Mouse (Mus musculus): Measurements from ENCODE around the gene Tmprss6. TPM values are rescaled to one million over a fixed set of nuclear protein-coding genes. Genes with fewer than 3 reads are reported as not detected.

The Tmprss6 gene
- total and polyA plus RNA-seq, 2 experiments from 2014 or later: 0.42 to 0.44 TPM

DNA sequence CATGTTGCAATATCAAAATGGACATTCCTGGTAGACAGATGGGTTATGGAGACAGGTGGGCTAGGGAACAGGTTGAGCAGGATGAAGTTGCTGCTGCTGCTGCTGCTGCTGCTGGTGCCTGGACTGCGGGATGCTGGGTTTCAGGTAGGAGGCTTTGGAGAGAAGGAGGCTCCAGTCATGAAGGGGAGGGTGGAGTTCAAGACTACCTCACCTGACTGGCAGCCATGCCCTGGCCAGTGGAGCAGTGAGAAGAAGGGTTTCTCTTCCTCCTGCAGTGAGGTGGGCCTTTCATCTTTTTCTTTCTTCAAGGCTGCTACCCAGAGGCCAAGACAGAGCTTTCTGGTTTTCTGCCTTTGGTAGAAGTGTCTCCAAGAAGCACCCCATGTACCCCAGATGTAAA is 8.4 kb upstream of the Tmprss6 start:
- Histone ChIP-seq H3K27ac (no peak overlapping the region), H3K4me1 (ENCODE audit: insufficient read depth, low read length) (no peaks in the 10 kb centered on the region), H3K9me3 (ENCODE audit: low read length) (no peaks in the 10 kb centered on the region), H3K36me3 (ENCODE audit: insufficient read depth, low read length) (no peaks in the 10 kb centered on the region), H3K4me2 (ENCODE audit: low read depth, low read length) (no peak overlapping the region), H3K4me3 (ENCODE audit: low read length) (no peak overlapping the region), H3K9ac (replicated peaks; ENCODE audit: low read length) (no peak overlapping the region), H3K27me3 (ENCODE audit: insufficient read depth, low read length) (no peaks in the 10 kb centered on the region)
- DNase-seq (ENCODE audit: low spot score) (no peak), ATAC-seq (no peak)
- TF ChIP-seq CTCF (IDR thresholded peaks at IDR 0.05; ENCODE audit: low read depth): no peak
- 92% methylated on average over 1 of the region's 1 CpGs for WGBS

DNA sequence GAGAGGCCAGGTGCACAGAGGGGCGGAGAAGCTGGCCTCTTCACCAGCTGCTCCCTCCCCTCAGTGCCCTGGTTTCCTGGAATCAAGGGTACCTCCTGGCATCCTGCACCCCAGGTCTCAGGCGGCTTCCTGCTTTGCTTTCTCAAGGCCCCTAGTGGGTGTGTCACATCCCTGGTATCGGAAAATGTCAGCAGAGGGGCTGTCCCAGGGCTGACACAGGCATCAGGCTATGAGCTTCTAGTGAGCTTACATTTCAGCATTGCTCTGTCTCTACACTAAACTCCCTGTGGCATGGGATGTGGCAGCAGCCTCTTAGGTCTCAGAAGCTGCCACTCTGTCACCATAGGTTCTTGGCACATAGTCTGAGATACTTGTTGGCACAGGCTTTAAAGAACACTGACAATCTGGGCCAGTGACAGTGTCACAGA is 7.2 kb upstream of the Tmprss6 start:
- DNase-seq (ENCODE audit: low spot score) (peak; percentile 23), ATAC-seq (no peak)
- no peaks in the 10 kb centered on the region for H3K36me3 ChIP-seq (ENCODE audit: insufficient read depth, low read length)
- WGBS: 63% methylated on average over 3 of the region's 3 CpGs
- H3K9ac ChIP-seq (replicated peaks; ENCODE audit: low read length): no peak overlapping the region
- H3K27me3 ChIP-seq (ENCODE audit: insufficient read depth, low read length): no peaks in the 10 kb centered on the region
- H3K4me3 ChIP-seq (ENCODE audit: low read length): no peak overlapping the region
- no peak for TF ChIP-seq CTCF (IDR thresholded peaks at IDR 0.05; ENCODE audit: low read depth)
- no peak overlapping the region for H3K27ac ChIP-seq
- no peak overlapping the region for H3K4me2 ChIP-seq (ENCODE audit: low read depth, low read length)
- no peaks in the 10 kb centered on the region for H3K4me1 ChIP-seq (ENCODE audit: insufficient read depth, low read length)
- H3K9me3 ChIP-seq (ENCODE audit: low read length): no peaks in the 10 kb centered on the region

DNA sequence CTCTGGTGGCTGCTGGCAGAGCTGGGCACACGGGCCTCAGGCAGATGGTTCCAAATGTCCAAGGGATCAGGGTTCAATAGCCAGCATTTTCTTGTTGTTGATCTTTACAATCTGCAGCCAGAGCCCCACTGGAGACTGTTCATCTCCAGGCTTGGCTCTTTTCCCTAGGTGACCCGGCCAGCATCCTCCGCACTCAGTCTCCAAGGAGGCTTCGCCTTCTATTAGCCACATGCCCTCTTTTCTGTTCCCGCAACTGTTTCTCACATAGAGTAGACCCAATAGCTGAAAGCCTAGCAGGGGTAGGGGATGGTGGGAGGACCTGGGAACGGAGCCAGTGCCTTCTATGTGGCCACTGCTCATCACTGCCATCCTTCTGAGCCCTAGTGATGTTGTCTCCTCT is 5.0 kb upstream of the Tmprss6 start:
- no peak overlapping the region for H3K4me3 ChIP-seq (ENCODE audit: low read length)
- no peaks in the 10 kb centered on the region for H3K4me1 ChIP-seq (ENCODE audit: insufficient read depth, low read length)
- no peak overlapping the region for H3K27ac ChIP-seq
- H3K9me3 ChIP-seq (ENCODE audit: low read length): no peaks in the 10 kb centered on the region
- TF ChIP-seq CTCF (IDR thresholded peaks at IDR 0.05; ENCODE audit: low read depth): no peak
- H3K36me3 ChIP-seq (ENCODE audit: insufficient read depth, low read length): no peaks in the 10 kb centered on the region
- no peak overlapping the region for H3K9ac ChIP-seq (replicated peaks; ENCODE audit: low read length)
- H3K27me3 ChIP-seq (ENCODE audit: insufficient read depth, low read length): no peaks in the 10 kb centered on the region
- no peak overlapping the region for H3K4me2 ChIP-seq (ENCODE audit: low read depth, low read length)
- WGBS: 49% methylated on average over 6 of the region's 6 CpGs
- DNase-seq (ENCODE audit: low spot score): peak; percentile 14
- no peak for ATAC-seq

DNA sequence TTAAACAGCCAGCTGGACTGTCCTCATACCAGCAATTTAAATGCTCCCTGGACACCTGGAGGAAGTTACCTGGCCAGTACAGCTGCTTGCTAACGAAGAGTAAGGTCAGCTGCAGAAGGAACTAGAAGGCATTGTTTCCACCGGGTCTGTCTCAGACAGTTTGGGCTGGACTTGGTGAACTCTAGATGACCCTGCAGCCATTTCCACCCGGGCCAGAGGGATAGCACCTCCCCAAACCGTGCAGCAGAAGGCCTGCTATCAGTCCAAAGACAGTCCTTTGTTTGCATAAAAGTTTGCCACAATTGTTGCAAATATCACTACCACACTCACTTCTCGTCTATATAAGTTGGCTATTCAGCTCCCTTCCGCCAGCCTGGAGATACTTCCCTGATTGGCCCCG is 3.5 kb upstream of the Tmprss6 start:
- Histone ChIP-seq H3K4me1 (ENCODE audit: insufficient read depth, low read length) (no peaks in the 10 kb centered on the region), H3K9me3 (ENCODE audit: low read length) (no peaks in the 10 kb centered on the region), H3K4me2 (ENCODE audit: low read depth, low read length) (no peak overlapping the region), H3K36me3 (ENCODE audit: insufficient read depth, low read length) (no peaks in the 10 kb centered on the region), H3K27ac (no peak overlapping the region), H3K9ac (replicated peaks; ENCODE audit: low read length) (no peak overlapping the region), H3K4me3 (ENCODE audit: low read length) (no peak overlapping the region), H3K27me3 (ENCODE audit: insufficient read depth, low read length) (no peaks in the 10 kb centered on the region)
- DNase-seq (ENCODE audit: low spot score) (no peak), ATAC-seq (no peak)
- WGBS: 55% methylated on average over 7 of the region's 7 CpGs
- TF ChIP-seq CTCF (IDR thresholded peaks at IDR 0.05; ENCODE audit: low read depth): no peak

DNA sequence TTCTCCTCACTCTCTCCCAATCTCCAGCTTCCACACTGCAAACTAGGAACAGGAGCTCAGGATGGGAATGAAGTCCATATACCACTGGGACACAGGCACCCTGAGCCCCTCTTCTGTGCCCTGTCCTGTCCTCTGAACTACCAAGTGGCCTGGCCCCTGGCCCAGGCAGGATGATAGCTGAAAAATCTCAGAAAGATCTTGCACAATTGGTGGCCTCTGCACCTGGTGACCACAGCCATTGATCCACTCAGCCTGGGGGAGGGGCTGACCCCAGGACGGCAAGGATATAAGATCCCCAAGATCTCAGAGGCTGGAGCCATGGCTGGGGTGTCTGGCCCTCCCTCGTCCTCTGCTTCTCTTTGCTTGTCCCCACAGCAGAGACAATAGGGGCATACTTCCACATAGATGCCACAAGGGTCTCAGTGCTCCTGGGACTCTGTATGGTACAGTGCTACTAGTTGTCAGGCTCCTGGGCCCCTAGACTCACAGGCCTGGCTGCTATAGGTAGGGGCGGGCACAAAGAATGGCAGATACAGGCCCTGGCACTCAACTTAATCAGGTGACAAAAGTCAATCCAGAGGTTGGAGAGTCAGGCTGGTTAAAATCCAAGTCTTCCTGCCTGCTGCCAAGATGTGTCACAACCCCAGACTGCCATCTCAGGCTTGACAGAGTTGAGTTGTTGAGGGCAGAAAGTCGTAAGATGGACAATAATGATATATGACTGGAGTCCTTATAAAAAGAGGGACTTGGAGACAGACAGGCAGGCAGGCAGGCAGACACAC is 2.3 kb upstream of the Tmprss6 start:
- Histone ChIP-seq H3K4me1 (ENCODE audit: insufficient read depth, low read length) (no peaks in the 10 kb centered on the region), H3K4me2 (ENCODE audit: low read depth, low read length) (no peak overlapping the region), H3K9me3 (ENCODE audit: low read length) (no peaks in the 10 kb centered on the region), H3K36me3 (ENCODE audit: insufficient read depth, low read length) (no peaks in the 10 kb centered on the region), H3K9ac (replicated peaks; ENCODE audit: low read length) (no peak overlapping the region), H3K4me3 (ENCODE audit: low read length) (no peak overlapping the region), H3K27me3 (ENCODE audit: insufficient read depth, low read length) (no peaks in the 10 kb centered on the region), H3K27ac (no peak overlapping the region)
- DNase-seq (ENCODE audit: low spot score) (no peak), ATAC-seq (no peak)
- WGBS: 73% methylated on average over 4 of the region's 4 CpGs
- no peak for TF ChIP-seq CTCF (IDR thresholded peaks at IDR 0.05; ENCODE audit: low read depth)

DNA sequence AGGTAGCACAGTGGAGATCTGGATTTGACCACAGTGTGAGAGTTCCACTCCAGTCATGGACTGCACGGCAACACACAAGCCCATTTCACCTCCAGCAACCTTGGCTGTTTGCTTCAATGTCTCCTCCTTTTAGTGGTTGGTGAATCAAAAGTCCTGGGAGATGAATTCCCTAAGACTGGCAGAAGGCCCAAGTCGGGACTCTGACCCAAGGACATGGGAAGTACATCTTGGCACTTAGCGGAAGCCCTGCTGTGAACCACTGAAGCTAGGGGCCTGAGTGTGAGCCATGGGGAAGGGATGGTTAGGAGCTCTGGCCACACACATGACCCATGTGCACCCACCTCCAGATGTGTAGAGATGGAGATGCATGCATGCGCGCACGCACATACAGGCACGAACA is 864 bp downstream of the Tmprss6 start:
- no peak overlapping the region for H3K4me3 ChIP-seq (ENCODE audit: low read length)

DNA sequence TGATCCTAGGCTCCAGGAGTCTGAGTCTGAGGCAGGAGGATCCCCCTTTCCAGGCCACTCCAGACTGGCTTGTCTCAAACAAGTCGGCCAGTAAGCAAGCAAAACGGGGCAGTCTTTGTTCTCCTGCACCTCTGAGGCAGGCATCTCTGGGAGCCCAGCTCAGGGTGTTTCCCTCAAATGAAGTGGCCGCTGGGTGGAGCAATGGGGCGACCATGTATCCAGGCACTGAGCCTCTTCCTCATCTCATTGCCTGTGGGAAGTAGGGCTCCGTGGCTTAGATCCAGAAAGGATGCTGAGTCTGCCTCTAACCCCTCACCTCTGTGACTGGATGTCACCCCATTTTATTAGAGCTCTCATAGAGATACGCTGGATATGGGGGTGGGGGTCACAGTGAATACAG is 1.6 kb downstream of the Tmprss6 start:
- H3K9me3 ChIP-seq (ENCODE audit: low read length): no peaks in the 10 kb centered on the region
- no peaks in the 10 kb centered on the region for H3K27me3 ChIP-seq (ENCODE audit: insufficient read depth, low read length)
- no peak overlapping the region for H3K27ac ChIP-seq
- DNase-seq (ENCODE audit: low spot score) (peak; percentile 19), ATAC-seq (no peak)
- no peaks in the 10 kb centered on the region for H3K4me1 ChIP-seq (ENCODE audit: insufficient read depth, low read length)
- H3K9ac ChIP-seq (replicated peaks; ENCODE audit: low read length): no peak overlapping the region
- H3K36me3 ChIP-seq (ENCODE audit: insufficient read depth, low read length): no peaks in the 10 kb centered on the region
- no peak overlapping the region for H3K4me2 ChIP-seq (ENCODE audit: low read depth, low read length)
- no peak for TF ChIP-seq CTCF (IDR thresholded peaks at IDR 0.05; ENCODE audit: low read depth)
- no peak overlapping the region for H3K4me3 ChIP-seq (ENCODE audit: low read length)
- WGBS: 37% methylated on average over 6 of the region's 6 CpGs

More for the DNA sequence above, 864 bp downstream of the Tmprss6 start:
- TF ChIP-seq CTCF (IDR thresholded peaks at IDR 0.05; ENCODE audit: low read depth): no peak
- Histone ChIP-seq H3K9me3 (ENCODE audit: low read length) (no peaks in the 10 kb centered on the region), H3K4me1 (ENCODE audit: insufficient read depth, low read length) (no peaks in the 10 kb centered on the region), H3K27me3 (ENCODE audit: insufficient read depth, low read length) (no peaks in the 10 kb centered on the region), H3K4me2 (ENCODE audit: low read depth, low read length) (no peak overlapping the region), H3K27ac (no peak overlapping the region), H3K36me3 (ENCODE audit: insufficient read depth, low read length) (no peaks in the 10 kb centered on the region), H3K9ac (replicated peaks; ENCODE audit: low read length) (no peak overlapping the region)
- 84% methylated on average over 7 of the region's 7 CpGs for WGBS
- DNase-seq (ENCODE audit: low spot score): no peak
- ATAC-seq: no peak
